Mouse (Mus musculus) testis, adult 2 months (tissue): ENCODE measurements around the gene Sufu.

Experiments
- CTCF ChIP-seq: fragments of 200-500 bp; IDR thresholded peaks from 2 replicates; pipeline ENCODE4 v1.5.1; 2012; ENCODE audit warnings: low read depth, mild to moderate bottlenecking, inconsistent platforms, low read length, moderate library complexity; ENCODE audit not compliant: control insufficient read depth, insufficient read depth, insufficient replicate concordance
- POLR2A ChIP-seq: fragments of 200-500 bp; IDR thresholded peaks from 2 replicates; pipeline ENCODE4 v1.6.1; 2012; ENCODE audit warnings: low read depth, mild to moderate bottlenecking, inconsistent platforms, low read length, moderate library complexity; ENCODE audit not compliant: control insufficient read depth

DNA sequence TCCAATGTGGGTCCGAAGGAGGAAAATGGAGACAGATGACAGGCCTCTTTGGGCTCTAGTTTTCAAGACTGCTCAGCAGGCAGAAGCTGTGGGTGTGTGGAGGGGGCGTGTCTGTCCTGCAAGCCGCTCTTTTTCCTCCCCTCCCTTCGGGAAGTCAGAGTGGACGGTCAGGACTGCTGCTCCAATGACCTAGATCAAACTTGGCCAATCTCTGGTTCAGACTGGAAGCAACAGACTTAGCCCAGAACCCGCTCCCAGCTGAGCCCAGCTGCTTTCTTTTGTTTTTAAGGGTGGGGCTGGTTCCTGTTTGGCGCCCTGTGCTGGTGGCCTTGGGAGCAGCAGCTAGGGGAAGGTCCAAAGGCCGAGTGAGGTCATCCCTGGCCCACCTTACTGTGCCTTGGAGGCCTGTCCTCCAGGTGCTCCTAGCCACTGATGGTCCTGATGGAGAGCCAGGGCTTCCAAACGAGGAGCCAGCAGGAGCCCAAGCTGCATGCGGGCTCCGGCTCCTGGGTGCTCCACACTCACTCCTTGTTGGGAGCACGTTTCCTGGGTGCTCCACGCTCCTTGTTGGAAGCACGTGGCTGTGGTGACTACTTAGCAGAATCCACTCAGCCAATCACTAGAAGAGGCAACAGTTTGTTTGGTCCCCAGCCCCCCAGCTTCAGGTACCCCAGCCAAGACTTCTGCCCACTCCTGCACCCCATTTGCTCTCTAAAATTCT, 128.1 kb downstream of the Sufu start:
- TF ChIP-seq CTCF (no peak), POLR2A (no peak)
